Mouse (Mus musculus): Measurements from ENCODE around the gene Dcaf4.
A peak's percentile ranks its signal among the peaks of the same experiment; 100 is the strongest.

Dcaf4 gene

GRCm38 (mm10) chr12:83543997-83544396, 23.7 kb downstream of the Dcaf4 start:
- DNase-seq (ENCODE audit: low read depth, low spot score): no peak

GRCm38 (mm10) chr12:83544791-83545190, 24.5 kb downstream of the Dcaf4 start:
- no peak for DNase-seq (ENCODE audit: low read depth, low spot score)

GRCm38 (mm10) chr12:83551305-83551704, 31.0 kb downstream of the Dcaf4 start:
- DNase-seq (ENCODE audit: low read depth, low spot score): no peak

- DNase-seq (ENCODE audit: low read depth, low spot score): no peak
Measured at GRCm38 (mm10) chr12:83553816-83554215, 33.5 kb downstream of the Dcaf4 start.

- DNase-seq (ENCODE audit: low read depth, low spot score): no peak
Measured at GRCm38 (mm10) chr12:83555605-83556004, 35.3 kb downstream of the Dcaf4 start.

- DNase-seq (ENCODE audit: low read depth, low spot score): no peak
Measured at GRCm38 (mm10) chr12:83558496-83558895, 38.2 kb downstream of the Dcaf4 start.

GRCm38 (mm10) chr12:83560189-83560588, 39.9 kb downstream of the Dcaf4 start:
- DNase-seq (ENCODE audit: low read depth, low spot score): peak; percentile 92

GRCm38 (mm10) chr12:83562589-83562988, 42.3 kb downstream of the Dcaf4 start:
- no peak for DNase-seq (ENCODE audit: low read depth, low spot score)

- peak; percentile 80 for DNase-seq (ENCODE audit: low read depth, low spot score)
Measured at GRCm38 (mm10) chr12:83569866-83570265, 49.6 kb downstream of the Dcaf4 start.

- DNase-seq (ENCODE audit: low read depth, low spot score): peak; percentile 51
Measured at GRCm38 (mm10) chr12:83572717-83573116, 52.5 kb downstream of the Dcaf4 start.

GRCm38 (mm10) chr12:83577445-83577844, 57.2 kb downstream of the Dcaf4 start:
- peak; percentile 63 for DNase-seq (ENCODE audit: low read depth, low spot score)

GRCm38 (mm10) chr12:83578356-83578755, 58.1 kb downstream of the Dcaf4 start:
- peak; percentile 71 for DNase-seq (ENCODE audit: low read depth, low spot score)

- peak; percentile 77 for DNase-seq (ENCODE audit: low read depth, low spot score)
Measured at GRCm38 (mm10) chr12:83578896-83579569, 58.8 kb downstream of the Dcaf4 start.

- no peak for DNase-seq (ENCODE audit: low read depth, low spot score)
Measured at GRCm38 (mm10) chr12:83580283-83580682, 60.0 kb downstream of the Dcaf4 start.

GRCm38 (mm10) chr12:83582106-83582505, 61.8 kb downstream of the Dcaf4 start:
- DNase-seq (ENCODE audit: low read depth, low spot score): no peak

GRCm38 (mm10) chr12:83582747-83583146, 62.5 kb downstream of the Dcaf4 start:
- DNase-seq (ENCODE audit: low read depth, low spot score): no peak

GRCm38 (mm10) chr12:83586628-83587027, 66.4 kb downstream of the Dcaf4 start:
- no peak for DNase-seq (ENCODE audit: low read depth, low spot score)
